Mouse (Mus musculus) cerebellum, adult 2 months (tissue): Measurements from ENCODE around the gene Met.

Experiments
- CTCF ChIP-seq: fragments of 200-500 bp; IDR thresholded peaks from 2 replicates; pipeline ENCODE4 v1.5.1; 2011; ENCODE audit warnings: low read depth, mild to moderate bottlenecking, control low read depth, low read length, moderate library complexity, borderline replicate concordance; ENCODE audit not compliant: insufficient read depth
- POLR2A ChIP-seq: fragments of 200-500 bp; IDR thresholded peaks from 2 replicates; pipeline ENCODE4 v1.6.1; 2011; ENCODE audit warnings: low read length, control low read depth, borderline replicate concordance; ENCODE audit not compliant: insufficient read depth

DNA sequence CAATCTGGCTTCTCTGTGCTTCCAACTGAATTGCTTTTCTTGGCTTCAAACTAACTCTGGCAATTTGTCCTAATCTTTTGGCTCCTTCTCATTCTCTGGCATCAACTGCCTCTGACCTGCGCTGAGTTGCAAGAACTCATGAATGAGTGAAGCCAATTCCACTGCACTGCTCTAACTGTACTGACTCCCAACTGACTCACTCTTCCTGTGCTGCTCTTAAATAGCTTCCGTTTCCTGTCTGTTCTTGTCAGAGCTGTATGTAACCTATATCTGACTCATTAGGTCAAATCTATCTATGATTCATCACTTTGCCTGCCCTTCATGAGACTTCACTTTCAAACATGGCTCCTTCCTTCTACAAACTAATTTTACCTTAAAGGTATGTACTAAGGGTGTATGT is 130.4 kb downstream of the Met start:
- TF ChIP-seq CTCF: no peak
- TF ChIP-seq POLR2A: no peak
